Mouse (Mus musculus) liver, embryonic 15.5 days (tissue): ENCODE measurements around the gene Tfb2m. TPM values are rescaled to one million over a fixed set of nuclear protein-coding genes. Genes with fewer than 3 reads are reported as not detected.

Source experiments
- ATAC-seq: fragments of 200-750 bp; cut with Nextera tagmentation; 2 replicates; pipeline ENCODE4 v1.8.0; 2017; ENCODE audit warnings: moderate number of reproducible peaks, mild to moderate bottlenecking, moderate library complexity; ENCODE audit not compliant: insufficient read depth
- H3K27ac ChIP-seq: fragments of 300-500 bp; sonication (generic); replicated peaks from 2 replicates; pipeline ENCODE4 v1.5.1; 2015; ENCODE audit warnings: mild to moderate bottlenecking, inconsistent platforms
- H3K27me3 ChIP-seq: fragments of 300-500 bp; sonication (generic); 2 replicates; pipeline ENCODE4 v1.6.1; 2015; ENCODE audit warnings: mild to moderate bottlenecking, inconsistent platforms
- H3K36me3 ChIP-seq: fragments of 300-500 bp; sonication (generic); replicated peaks from 2 replicates; pipeline ENCODE4 v1.6.1; 2015; ENCODE audit warnings: moderate library complexity, mild to moderate bottlenecking, inconsistent platforms
- H3K4me1 ChIP-seq: fragments of 300-500 bp; sonication (generic); replicated peaks from 2 replicates; pipeline ENCODE4 v1.6.1; 2015; ENCODE audit warnings: inconsistent platforms
- H3K4me2 ChIP-seq: fragments of 300-500 bp; sonication (generic); 2 replicates; pipeline ENCODE4 v1.6.1; 2015; ENCODE audit warnings: moderate library complexity, mild to moderate bottlenecking, inconsistent platforms
- H3K4me3 ChIP-seq: fragments of 300-500 bp; sonication (generic); replicated peaks from 2 replicates; pipeline ENCODE4 v1.5.1; 2015; ENCODE audit warnings: mild to moderate bottlenecking, inconsistent platforms
- H3K9ac ChIP-seq: fragments of 300-500 bp; sonication (generic); 2 replicates; pipeline ENCODE4 v1.6.1; 2015; ENCODE audit warnings: moderate library complexity, mild to moderate bottlenecking, inconsistent platforms
- H3K9me3 ChIP-seq: fragments of 300-500 bp; sonication (generic); replicated peaks from 2 replicates; pipeline ENCODE4 v1.6.1; 2016; ENCODE audit warnings: inconsistent platforms
- WGBS: fragments of 180-500 bp; shearing (Covaris S2); methylation state at CpG from one replicate; pipeline ENCODE4 v1.1.7; 2015; ENCODE audit warnings: mixed read lengths; ENCODE audit not compliant: insufficient replicate concordance; 5-methylcytosine and 5-hydroxymethylcytosine counted together
- polyA plus RNA-seq: library from polyadenylated mRNA; unstranded; fragments of >200 nt; fragmentation: Nextera tagmentation; extraction: Ambion mirVana; gene quantifications from 2 replicates; pipeline ENCODE4 v1.2.1, GENCODE M21; 2015

The Tfb2m gene
- polyA plus RNA-seq, 1 experiment from 2014 or later: 8.2 TPM

DNA sequence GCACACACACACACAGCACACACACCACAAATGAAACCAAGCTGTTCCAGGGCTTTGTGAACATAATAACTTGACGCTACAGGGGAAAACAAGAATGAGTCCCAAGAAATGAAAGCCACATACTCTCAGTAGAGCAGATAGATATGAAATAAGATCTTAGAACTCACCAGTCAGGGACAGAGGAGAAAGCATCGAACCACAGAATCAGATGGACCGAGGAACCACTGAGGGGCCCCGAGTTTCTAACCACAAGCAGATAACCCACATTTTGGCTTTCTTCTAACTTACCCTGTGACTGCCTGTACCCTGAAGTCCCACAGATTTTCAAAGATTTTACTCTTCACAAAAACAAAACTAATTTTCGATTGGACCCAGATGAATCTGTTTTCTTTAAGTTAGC, 53.2 kb downstream of the Tfb2m start:
- no peak overlapping the region for H3K27ac ChIP-seq
- ATAC-seq: no peak
- no peaks in the 10 kb centered on the region for H3K9me3 ChIP-seq
- no peak overlapping the region for H3K4me3 ChIP-seq
- no peaks in the 10 kb centered on the region for H3K27me3 ChIP-seq
- no peak overlapping the region for H3K4me2 ChIP-seq
- H3K9ac ChIP-seq: no peak overlapping the region
- WGBS: 30% methylated on average over 5 of the region's 5 CpGs
- H3K36me3 ChIP-seq: no peaks in the 10 kb centered on the region
- H3K4me1 ChIP-seq: no peaks in the 10 kb centered on the region

DNA sequence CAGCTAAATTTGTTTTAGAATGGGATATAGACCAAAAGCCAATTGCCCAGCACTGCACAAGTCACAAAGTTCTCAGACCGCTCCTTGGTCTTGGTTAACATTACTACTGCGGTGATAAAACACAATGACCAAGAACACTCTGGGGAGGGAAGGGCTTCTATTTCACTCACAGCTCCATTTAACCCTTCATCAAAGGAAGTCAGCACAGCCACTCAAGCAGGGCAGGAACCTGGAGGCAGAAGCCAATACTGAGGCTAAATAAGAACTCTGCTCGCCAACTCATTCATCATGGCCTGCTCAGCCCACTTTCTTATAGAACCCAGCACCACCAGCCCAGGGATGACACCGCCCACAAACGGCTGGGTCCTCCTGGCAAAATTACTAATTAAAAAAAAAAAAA, 57.5 kb downstream of the Tfb2m start:
- no peaks in the 10 kb centered on the region for H3K4me1 ChIP-seq
- no peaks in the 10 kb centered on the region for H3K27me3 ChIP-seq
- no peak overlapping the region for H3K4me3 ChIP-seq
- H3K36me3 ChIP-seq: no peaks in the 10 kb centered on the region
- no peak overlapping the region for H3K4me2 ChIP-seq
- no peak overlapping the region for H3K27ac ChIP-seq
- H3K9me3 ChIP-seq: no peaks in the 10 kb centered on the region
- WGBS: 85% methylated on average over 5 of the region's 5 CpGs
- no peak for ATAC-seq
- H3K9ac ChIP-seq: no peak overlapping the region

DNA sequence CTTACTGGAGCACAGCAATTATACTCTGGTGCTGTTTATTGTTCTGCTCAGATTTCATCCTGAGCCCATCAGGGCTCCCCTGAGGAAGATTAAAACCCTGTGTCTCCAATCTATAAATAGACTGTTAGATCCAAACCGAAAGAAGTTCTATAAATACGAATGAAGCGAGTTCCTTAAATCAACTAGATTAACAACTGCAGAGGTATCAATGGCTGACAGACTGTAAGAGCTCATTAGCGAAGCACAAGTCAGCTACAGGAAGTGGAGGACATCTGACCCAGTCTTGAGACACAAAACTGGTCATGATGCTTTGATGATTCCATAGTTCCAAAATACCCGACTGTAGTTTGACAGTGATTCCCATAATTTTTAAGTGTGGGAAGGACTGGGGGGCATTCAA, 58.1 kb downstream of the Tfb2m start:
- Histone ChIP-seq H3K4me2 (no peak overlapping the region), H3K27ac (no peak overlapping the region), H3K9ac (no peak overlapping the region), H3K27me3 (no peaks in the 10 kb centered on the region), H3K9me3 (no peaks in the 10 kb centered on the region), H3K4me1 (no peaks in the 10 kb centered on the region), H3K4me3 (no peak overlapping the region), H3K36me3 (no peaks in the 10 kb centered on the region)
- 50% methylated on average over 5 of the region's 5 CpGs for WGBS
- no peak for ATAC-seq

DNA sequence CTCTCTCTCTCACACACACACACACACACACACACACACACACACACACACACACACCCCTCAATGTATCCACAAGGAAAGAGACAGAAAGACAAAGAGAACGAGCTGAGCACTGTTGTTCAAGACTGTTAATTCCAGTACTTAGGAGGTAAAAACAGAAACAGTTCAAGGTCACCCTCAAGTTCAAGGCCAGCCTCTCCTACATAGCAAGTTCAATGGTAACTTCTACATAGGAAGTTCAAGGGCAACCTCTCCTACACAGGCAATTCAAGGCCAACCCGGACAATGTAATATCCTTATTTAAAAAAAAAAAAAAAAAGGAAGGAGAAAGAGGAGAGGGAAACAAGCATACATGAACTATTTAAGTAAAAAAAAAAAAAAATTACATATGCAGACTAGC, 58.8 kb downstream of the Tfb2m start:
- Histone ChIP-seq H3K27ac (no peak overlapping the region), H3K36me3 (no peaks in the 10 kb centered on the region), H3K4me2 (no peak overlapping the region), H3K27me3 (no peaks in the 10 kb centered on the region), H3K4me1 (no peaks in the 10 kb centered on the region), H3K4me3 (no peak overlapping the region), H3K9ac (no peak overlapping the region), H3K9me3 (no peaks in the 10 kb centered on the region)
- no peak for ATAC-seq
- WGBS: 58% methylated on average over 2 of the region's 2 CpGs

DNA sequence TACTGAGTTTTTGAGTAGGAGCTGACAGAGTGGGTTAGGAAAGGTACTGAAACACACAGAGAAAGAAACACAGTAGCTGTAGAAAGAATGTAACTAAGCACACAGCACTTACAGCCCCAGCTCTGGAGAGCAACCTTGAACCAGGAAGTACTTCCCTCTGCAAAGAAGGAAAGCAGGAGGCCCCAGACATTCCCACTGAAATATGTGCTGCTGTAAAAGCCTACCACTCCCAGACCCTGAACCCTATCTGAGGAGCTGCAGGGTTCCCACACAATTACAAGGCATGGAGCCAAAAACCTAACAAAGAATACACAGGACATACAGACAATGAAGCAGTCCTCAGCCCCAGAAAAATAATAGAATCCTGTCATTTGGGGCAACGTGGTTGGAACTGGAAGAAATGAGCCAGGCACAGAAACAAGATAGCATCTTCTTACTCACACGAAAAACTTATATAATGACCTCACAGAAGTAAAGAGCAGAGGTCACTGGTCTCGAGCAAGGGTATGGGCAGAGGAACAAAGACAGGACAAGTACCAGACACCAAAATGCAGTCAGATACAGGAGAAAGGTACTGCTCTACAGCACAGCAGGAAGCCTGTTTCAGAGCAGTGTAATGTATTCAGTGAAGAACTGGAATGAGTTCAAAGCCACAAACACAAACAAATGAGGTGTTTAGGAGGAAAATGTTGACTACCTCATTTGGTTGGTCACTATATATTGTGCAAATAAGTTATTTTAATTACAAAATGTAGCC, 60.1 kb downstream of the Tfb2m start:
- no peak for ATAC-seq
- Histone ChIP-seq H3K4me3 (no peak overlapping the region), H3K27me3 (no peaks in the 10 kb centered on the region), H3K27ac (no peak overlapping the region), H3K4me2 (no peak overlapping the region), H3K9ac (no peak overlapping the region), H3K9me3 (no peaks in the 10 kb centered on the region), H3K4me1 (no peaks in the 10 kb centered on the region), H3K36me3 (no peaks in the 10 kb centered on the region)
- 38% methylated on average over 3 of the region's 3 CpGs for WGBS

DNA sequence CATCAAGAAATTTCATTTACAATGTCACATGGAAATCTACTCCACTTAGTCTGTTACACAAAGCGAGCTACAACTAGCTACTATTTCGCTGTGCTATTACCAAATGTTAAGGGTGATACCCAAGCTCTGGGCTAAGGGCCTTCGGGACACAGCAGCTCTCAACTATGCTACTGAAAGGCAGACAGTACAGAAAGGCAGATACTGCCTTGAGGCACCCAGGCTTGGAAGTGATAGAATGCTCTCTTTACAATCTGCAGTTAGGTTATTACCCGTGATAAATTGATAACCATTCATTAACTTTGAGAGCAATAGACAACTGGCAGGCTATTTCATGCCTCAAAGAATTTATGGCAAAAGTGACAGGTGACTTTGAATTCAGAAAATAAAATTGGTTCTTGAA, 65.2 kb downstream of the Tfb2m start:
- Histone ChIP-seq H3K4me3 (no peak overlapping the region), H3K4me2 (no peak overlapping the region), H3K9ac (no peak overlapping the region), H3K9me3 (no peaks in the 10 kb centered on the region), H3K27ac (no peak overlapping the region), H3K4me1 (no peaks in the 10 kb centered on the region), H3K36me3 (no peaks in the 10 kb centered on the region), H3K27me3 (no peaks in the 10 kb centered on the region)
- 65% methylated on average over 4 of the region's 4 CpGs for WGBS
- no peak for ATAC-seq

Other genes starting within 250 kb of the Tfb2m start
- gene Smyd3, start 28.2 kb downstream of the Tfb2m start, polyA plus RNA-seq: 5.7 TPM in 2 replicates
- gene Cnst, start 103 bp upstream of the Tfb2m start, polyA plus RNA-seq: 12.1 and 12.6 TPM in 2 replicates
- gene Sccpdh, start 121.9 kb upstream of the Tfb2m start, polyA plus RNA-seq: 9.0 and 9.5 TPM in 2 replicates
- gene Kif28, start 199.0 kb upstream of the Tfb2m start, polyA plus RNA-seq: not detected in 2 replicates